Comparison of ENCODE assay signal across 8 mouse cellular contexts in the genomic region with DNA sequence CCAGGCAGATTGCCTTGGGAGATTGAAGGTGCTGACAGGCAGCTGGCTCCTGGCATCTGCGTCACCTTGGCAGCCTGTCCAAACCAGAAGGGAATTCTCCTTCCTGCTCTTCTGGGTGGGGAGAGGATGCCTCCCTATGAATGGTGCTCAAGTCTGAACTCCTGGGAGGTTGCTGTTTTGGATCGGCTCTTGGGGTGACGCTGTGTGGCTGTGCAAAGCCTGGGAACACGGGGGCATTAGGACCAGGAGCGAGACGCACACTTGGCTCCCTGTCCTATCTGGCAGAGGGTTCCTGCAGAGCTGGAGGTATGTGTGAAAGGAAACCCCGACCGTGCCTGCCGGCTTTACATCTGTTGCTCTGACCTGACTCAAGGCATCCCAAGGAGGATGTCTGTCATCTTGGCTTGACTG. TPM values are rescaled to one million over a fixed set of nuclear protein-coding genes. Genes with fewer than 3 reads are reported as not detected.
DNase-seq lines count a peak whose midpoint lies in the region; ATAC-seq and TF ChIP-seq lines count a peak whose summit lies in the region.

A gene (plus strand): TSS at position 309 of the 411 bp plus-strand sequence.

- H3K27ac ChIP-seq in testis, adult 2 months (ENCODE audit: control insufficient read depth, insufficient read depth, low read depth, low read length): no peak within 1 kb of the TSS
- H3K27ac ChIP-seq in heart, adult 2 months: peak within 1 kb of the TSS; percentile 93
- H3K27ac ChIP-seq in kidney, embryonic 15.5 days: no peak within 1 kb of the TSS

- no peaks in the 10 kb centered on the region for H3K9me3 ChIP-seq in kidney, embryonic 15.5 days (replicated peaks)

- TF ChIP-seq CTCF in testis, adult 2 months (IDR thresholded peaks at IDR 0.05; ENCODE audit: control insufficient read depth, insufficient read depth, insufficient replicate concordance, low read depth, low read length): no peak
- TF ChIP-seq CTCF in heart, adult 2 months (IDR thresholded peaks at IDR 0.05): no peak

- TF ChIP-seq POLR2A in testis, adult 2 months (IDR thresholded peaks at IDR 0.05; ENCODE audit: control insufficient read depth, low read depth, low read length): no peak
- TF ChIP-seq POLR2A in heart, adult 2 months (IDR thresholded peaks at IDR 0.05; ENCODE audit: insufficient read depth, low read depth, low read length): peak; percentile 70

- H3K36me3 ChIP-seq in testis, adult 2 months (ENCODE audit: control insufficient read depth, insufficient read depth, low read length): no peaks in the 10 kb centered on the region
- no peaks in the 10 kb centered on the region for H3K36me3 ChIP-seq in heart, adult 2 months (ENCODE audit: control insufficient read depth, insufficient read depth, low read length)
- H3K36me3 ChIP-seq in kidney, embryonic 15.5 days: no peaks in the 10 kb centered on the region

- DNase-seq in testis, postnatal 10 days (ENCODE audit: low spot score): no peak
- DNase-seq in embryo, embryonic 10 days (ENCODE audit: low spot score): peak; percentile 33
- DNase-seq in heart, adult 2 months: peak; percentile 83 to 86
- peak; percentile 34 for DNase-seq in neural tube, embryonic 10.5 days (ENCODE audit: extremely low spot score, low spot score)
- DNase-seq in thymus, postnatal 36 days: no peak
- DNase-seq in layer of hippocampus, adult 18-20 months (ENCODE audit: low spot score in 2 of 2): no peak

- intact Hi-C loops in heart, adult 2 months (cut with DNase I): loop anchor here (1.0 kb wide), 1 partner anchor 20 kb away; no protein-coding TSS in a partner anchor

- ATAC-seq in kidney, embryonic 15.5 days (replicated peaks; ENCODE audit: low FRiP score): no peak

- H3K27me3 ChIP-seq in testis, adult 2 months (ENCODE audit: control insufficient read depth, insufficient read depth, low read length): no peaks in the 10 kb centered on the region
- H3K27me3 ChIP-seq in heart, adult 2 months (ENCODE audit: control insufficient read depth, insufficient read depth, low read length): no peaks in the 10 kb centered on the region
- H3K27me3 ChIP-seq in kidney, embryonic 15.5 days: peaks cover 17% of the 10 kb centered on the region

- peak within 1 kb of the TSS; percentile 71 for H3K9ac ChIP-seq in heart, adult 2 months (ENCODE audit: low read depth, low read length)
- no peak within 1 kb of the TSS for H3K9ac ChIP-seq in kidney, embryonic 15.5 days

- WGBS in heart, adult 2 months: 1% methylated on average over 9 of the region's 9 CpGs
- 9% methylated on average over 9 of the region's 9 CpGs for WGBS in kidney, embryonic 15.5 days

- H3K79me2 ChIP-seq in heart, adult 2 months (replicated peaks; ENCODE audit: control insufficient read depth, insufficient read depth, low read length): no peaks in the 10 kb centered on the region

- H3K4me3 ChIP-seq in testis, adult 2 months (ENCODE audit: control insufficient read depth, low read depth, low read length): peak within 1 kb of the TSS; percentile 12; the same call in 1 of the 2 replicates
- peak within 1 kb of the TSS; percentile 61 for H3K4me3 ChIP-seq in heart, adult 2 months
- H3K4me3 ChIP-seq in kidney, embryonic 15.5 days (replicated peaks): no peak within 1 kb of the TSS

- H3K4me2 ChIP-seq in kidney, embryonic 15.5 days: peak within 1 kb of the TSS; percentile 43

- peak; percentile 97 for TF ChIP-seq EP300 in heart, adult 2 months (IDR thresholded peaks at IDR 0.05; ENCODE audit: insufficient read depth, low read depth, low read length)

- no peaks in the 10 kb centered on the region for H3K4me1 ChIP-seq in testis, adult 2 months (ENCODE audit: control insufficient read depth, insufficient read depth, low read length)
- H3K4me1 ChIP-seq in heart, adult 2 months (ENCODE audit: control insufficient read depth, insufficient read depth, low read length): peaks cover 9% of the 10 kb centered on the region
- H3K4me1 ChIP-seq in kidney, embryonic 15.5 days: peaks cover 26% of the 10 kb centered on the region

RNA-seq across cellular contexts. Expression of the gene that starts here (rescaled TPM):
- polyA plus RNA-seq in testis, adult 2 months (2012; rRNA removed): 0.26 and 0.65 TPM in 2 replicates
- total RNA-seq in heart, adult 2 months (2021): 10 to 100 TPM; 10.1 to 18.1 TPM
- polyA plus RNA-seq in heart, adult 2 months (2012; rRNA removed): 11.2 and 14.6 TPM in 2 replicates
- polyA plus RNA-seq in kidney, embryonic 15.5 days (2015; fragmentation: Nextera tagmentation; extraction: Ambion mirVana): 0.38 and 0.64 TPM in 2 replicates
- total RNA-seq in layer of hippocampus, adult 18-20 months (2021): 1 to 10 TPM; 2.0 to 2.4 TPM

Comparison
In these comparisons a context has a peak if more than half of its experiments do, and no peak if none do; other contexts are left out.
1. DNase-seq: peak in embryo, embryonic 10 days (single experiment), heart, adult 2 months (2 of 2) and neural tube, embryonic 10.5 days (single experiment); none in testis, postnatal 10 days (single experiment), thymus, postnatal 36 days (0 of 2) and layer of hippocampus, adult 18-20 months (0 of 2).